Mouse (Mus musculus): Measurements from ENCODE around the gene Kcnj5. TPM values are rescaled to one million over a fixed set of nuclear protein-coding genes. Genes with fewer than 3 reads are reported as not detected.

Kcnj5 gene
- polyA plus RNA-seq (2012; ENCODE audit: insufficient read depth, insufficient read length, low replicate concordance, missing spikeins), result not detected in 2 replicates

- 2% methylated on average over 19 of the region's 20 CpGs for WGBS
- peaks cover 13% of the 10 kb centered on the region for H3K4me1 ChIP-seq (ENCODE audit: control insufficient read depth, insufficient read depth, low read length)
- H3K27ac ChIP-seq (ENCODE audit: insufficient read depth, low read depth, low read length), result no peak within 1 kb of the TSS
- no peak for TF ChIP-seq CTCF (IDR thresholded peaks at IDR 0.05; ENCODE audit: insufficient read depth, low read depth, low read length)
- no peak for TF ChIP-seq POLR2A (IDR thresholded peaks at IDR 0.05; ENCODE audit: insufficient read depth, low read depth, low read length)
- H3K4me3 ChIP-seq (ENCODE audit: insufficient read depth, low read depth, low read length), result peak within 1 kb of the TSS; percentile 14; the same call in 1 of the 2 replicates
These were observed at the start of gene Kcnj5 for GRCm38 (mm10) chr9:32344051-32344450. Gene Kcnj5 (minus strand): TSS chr9:32344350.

DNA sequence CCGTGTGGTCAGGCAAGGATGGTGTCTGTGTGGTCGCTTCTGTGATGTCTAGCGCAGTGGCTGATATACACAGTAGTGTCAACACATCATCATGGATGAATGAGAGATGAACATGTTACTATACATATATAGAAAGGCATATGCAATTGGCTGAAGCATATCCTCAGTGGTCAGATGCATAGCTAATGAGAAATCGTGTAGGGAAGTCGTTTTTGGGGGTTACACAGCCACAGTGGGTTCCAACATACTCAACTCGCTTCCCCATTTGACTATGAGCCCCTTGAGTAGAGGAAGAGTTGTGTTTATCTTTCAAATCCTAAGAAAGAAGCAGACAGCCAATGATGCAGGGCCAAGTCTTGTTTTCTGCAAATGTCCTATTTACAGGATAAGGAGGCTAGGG, 48.6 kb upstream of the Kcnj5 start:
- Histone ChIP-seq H3K4me3 (ENCODE audit: insufficient read depth, low read depth, low read length) (no peak overlapping the region), H3K27ac (ENCODE audit: insufficient read depth, low read depth, low read length) (no peak overlapping the region), H3K4me1 (ENCODE audit: control insufficient read depth, insufficient read depth, low read length) (0 out of 2 replicates have a peak, but pooled peaks cover 2% of the 10 kb centered on the region)
- TF ChIP-seq POLR2A (IDR thresholded peaks at IDR 0.05; ENCODE audit: insufficient read depth, low read depth, low read length), result no peak
- TF ChIP-seq CTCF (IDR thresholded peaks at IDR 0.05; ENCODE audit: insufficient read depth, low read depth, low read length), result no peak
- 81% methylated on average over 6 of the region's 6 CpGs for WGBS

GRCm38 (mm10) chr9:32391701-32392100, 47.6 kb upstream of the Kcnj5 start:
- H3K4me1 ChIP-seq (ENCODE audit: control insufficient read depth, insufficient read depth, low read length), result 0 out of 2 replicates have a peak, but pooled peaks cover 2% of the 10 kb centered on the region
- WGBS, result 74% methylated on average over 9 of the region's 9 CpGs
- H3K4me3 ChIP-seq (ENCODE audit: insufficient read depth, low read depth, low read length), result no peak overlapping the region
- TF ChIP-seq POLR2A (IDR thresholded peaks at IDR 0.05; ENCODE audit: insufficient read depth, low read depth, low read length) (no peak), CTCF (IDR thresholded peaks at IDR 0.05; ENCODE audit: insufficient read depth, low read depth, low read length) (no peak)
- no peak overlapping the region for H3K27ac ChIP-seq (ENCODE audit: insufficient read depth, low read depth, low read length)

- H3K4me1 ChIP-seq (ENCODE audit: control insufficient read depth, insufficient read depth, low read length), result 0 out of 2 replicates have a peak, but pooled peaks cover 2% of the 10 kb centered on the region
- H3K27ac ChIP-seq (ENCODE audit: insufficient read depth, low read depth, low read length), result no peak overlapping the region
- WGBS, result 87% methylated on average over 5 of the region's 5 CpGs
- H3K4me3 ChIP-seq (ENCODE audit: insufficient read depth, low read depth, low read length), result no peak overlapping the region
- TF ChIP-seq CTCF (IDR thresholded peaks at IDR 0.05; ENCODE audit: insufficient read depth, low read depth, low read length) (no peak), POLR2A (IDR thresholded peaks at IDR 0.05; ENCODE audit: insufficient read depth, low read depth, low read length) (no peak)
These were observed 46.9 kb upstream of the Kcnj5 start for GRCm38 (mm10) chr9:32391092-32391491.

GRCm38 (mm10) chr9:32388120-32388519, 44.0 kb upstream of the Kcnj5 start:
- Histone ChIP-seq H3K4me3 (ENCODE audit: insufficient read depth, low read depth, low read length) (no peak overlapping the region), H3K4me1 (ENCODE audit: control insufficient read depth, insufficient read depth, low read length) (0 out of 2 replicates have a peak, but pooled peaks cover 2% of the 10 kb centered on the region), H3K27ac (ENCODE audit: insufficient read depth, low read depth, low read length) (no peak overlapping the region)
- 95% methylated on average over 1 of the region's 1 CpGs for WGBS
- TF ChIP-seq POLR2A (IDR thresholded peaks at IDR 0.05; ENCODE audit: insufficient read depth, low read depth, low read length), result no peak
- TF ChIP-seq CTCF (IDR thresholded peaks at IDR 0.05; ENCODE audit: insufficient read depth, low read depth, low read length), result no peak

DNA sequence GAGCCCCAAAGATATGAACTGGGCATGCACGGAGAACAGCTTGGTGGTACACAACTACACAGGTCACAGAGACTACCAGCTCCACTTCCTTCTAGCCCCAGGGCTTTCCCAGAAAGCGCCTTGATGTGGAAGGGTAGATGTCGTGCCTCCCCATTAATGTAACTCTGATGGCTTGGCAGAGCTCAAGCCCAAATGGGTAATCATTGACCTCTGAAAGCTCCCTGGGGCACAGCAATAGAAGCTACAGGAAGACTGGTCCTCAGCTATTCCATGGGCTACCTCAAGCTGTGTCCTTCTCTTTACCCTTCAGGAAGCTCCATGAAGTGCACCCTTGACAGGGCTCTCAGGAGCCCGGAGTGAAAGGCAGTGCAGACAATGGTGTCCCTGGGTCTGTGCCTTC, 40.8 kb upstream of the Kcnj5 start:
- H3K4me1 ChIP-seq (ENCODE audit: control insufficient read depth, insufficient read depth, low read length), result no peaks in the 10 kb centered on the region
- no peak overlapping the region for H3K27ac ChIP-seq (ENCODE audit: insufficient read depth, low read depth, low read length)
- H3K4me3 ChIP-seq (ENCODE audit: insufficient read depth, low read depth, low read length), result no peak overlapping the region
- 83% methylated on average over 4 of the region's 4 CpGs for WGBS
- no peak for TF ChIP-seq POLR2A (IDR thresholded peaks at IDR 0.05; ENCODE audit: insufficient read depth, low read depth, low read length)
- TF ChIP-seq CTCF (IDR thresholded peaks at IDR 0.05; ENCODE audit: insufficient read depth, low read depth, low read length), result no peak

DNA sequence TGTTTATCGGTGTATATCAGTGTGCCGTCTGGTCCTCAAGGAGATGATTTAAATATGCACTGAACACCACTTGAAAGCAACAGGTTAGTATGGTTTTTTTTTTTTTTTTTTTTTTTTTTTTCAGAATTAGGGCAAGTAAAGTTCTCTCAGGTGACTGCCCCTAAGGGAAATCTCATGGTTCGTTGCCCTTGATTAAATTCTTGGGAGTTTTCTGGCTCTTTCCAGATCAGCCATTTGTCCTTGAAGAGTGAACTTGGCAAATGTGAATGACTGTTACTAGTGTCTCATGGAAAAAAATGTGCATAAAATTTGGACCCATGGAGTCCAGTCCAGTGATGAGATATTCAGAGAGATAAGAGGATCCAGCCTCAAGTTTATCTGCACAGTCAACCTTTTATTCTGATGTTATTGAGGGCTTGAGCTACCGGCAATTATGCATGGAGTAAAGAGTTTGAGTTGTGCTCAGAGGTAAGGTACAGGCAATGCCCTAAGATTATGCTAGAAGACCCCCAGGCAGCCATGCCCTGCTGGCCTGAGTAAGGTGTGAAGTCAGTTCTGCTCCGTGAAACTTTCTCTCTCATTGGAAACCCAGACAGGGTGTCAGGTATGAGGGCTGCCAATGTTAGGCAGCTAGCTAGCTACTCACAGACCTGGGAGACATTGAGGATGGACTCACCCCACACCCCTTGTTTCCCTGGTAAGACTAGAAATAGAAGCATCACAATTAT, 32.9 kb upstream of the Kcnj5 start:
- no peak overlapping the region for H3K4me3 ChIP-seq (ENCODE audit: insufficient read depth, low read depth, low read length)
- no peak overlapping the region for H3K27ac ChIP-seq (ENCODE audit: insufficient read depth, low read depth, low read length)
- TF ChIP-seq POLR2A (IDR thresholded peaks at IDR 0.05; ENCODE audit: insufficient read depth, low read depth, low read length), result no peak
- TF ChIP-seq CTCF (IDR thresholded peaks at IDR 0.05; ENCODE audit: insufficient read depth, low read depth, low read length), result no peak
- WGBS, result 86% methylated on average over 5 of the region's 5 CpGs
- H3K4me1 ChIP-seq (ENCODE audit: control insufficient read depth, insufficient read depth, low read length), result no peaks in the 10 kb centered on the region

DNA sequence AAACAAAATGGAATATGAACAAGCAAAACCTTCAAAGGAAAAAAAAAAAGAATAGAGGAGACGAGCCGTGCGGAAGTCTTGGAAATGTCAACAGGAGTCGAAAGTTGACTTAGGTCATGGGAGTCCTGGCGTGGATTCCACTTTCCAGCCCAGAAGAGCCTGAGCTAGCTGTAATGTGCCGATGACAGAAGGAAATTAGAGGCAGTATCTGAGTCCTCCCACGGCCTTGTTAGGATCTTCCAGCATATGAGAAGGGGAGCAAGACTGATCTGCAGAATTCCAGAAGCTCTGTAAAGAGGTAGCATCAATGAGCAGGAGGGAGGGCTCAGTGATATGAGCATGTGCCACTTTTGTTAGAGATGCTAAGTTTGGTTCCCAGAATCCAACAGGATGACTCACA, 31.9 kb upstream of the Kcnj5 start:
- H3K27ac ChIP-seq (ENCODE audit: insufficient read depth, low read depth, low read length), result no peak overlapping the region

DNA sequence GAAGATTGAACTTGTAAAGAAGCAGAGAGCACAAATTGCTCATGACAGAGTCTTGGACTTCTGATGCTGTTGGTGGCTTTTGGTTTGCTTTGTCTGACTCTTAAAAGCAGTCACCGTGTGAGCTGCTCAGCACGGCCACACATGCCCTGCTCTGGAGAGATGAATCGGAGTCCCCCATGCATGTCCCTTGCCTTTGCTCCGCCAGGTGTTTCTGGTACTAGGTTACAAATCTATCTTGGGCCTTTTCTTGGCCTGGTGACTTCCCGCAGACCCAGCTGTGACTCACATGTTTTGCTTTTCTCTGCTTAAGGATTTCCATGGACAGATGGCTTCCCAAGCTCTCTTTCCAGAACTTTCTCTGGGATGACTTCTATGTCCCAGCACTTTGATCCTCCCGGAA, 29.5 kb upstream of the Kcnj5 start:
- Histone ChIP-seq H3K27ac (ENCODE audit: insufficient read depth, low read depth, low read length) (no peak overlapping the region), H3K4me3 (ENCODE audit: insufficient read depth, low read depth, low read length) (no peak overlapping the region), H3K4me1 (ENCODE audit: control insufficient read depth, insufficient read depth, low read length) (no peaks in the 10 kb centered on the region)
- TF ChIP-seq POLR2A (IDR thresholded peaks at IDR 0.05; ENCODE audit: insufficient read depth, low read depth, low read length) (no peak), CTCF (IDR thresholded peaks at IDR 0.05; ENCODE audit: insufficient read depth, low read depth, low read length) (no peak)
- 91% methylated on average over 6 of the region's 6 CpGs for WGBS

More for the DNA sequence above, 31.9 kb upstream of the Kcnj5 start:
- H3K4me1 ChIP-seq (ENCODE audit: control insufficient read depth, insufficient read depth, low read length), result no peaks in the 10 kb centered on the region
- no peak overlapping the region for H3K4me3 ChIP-seq (ENCODE audit: insufficient read depth, low read depth, low read length)
- TF ChIP-seq POLR2A (IDR thresholded peaks at IDR 0.05; ENCODE audit: insufficient read depth, low read depth, low read length), result no peak
- TF ChIP-seq CTCF (IDR thresholded peaks at IDR 0.05; ENCODE audit: insufficient read depth, low read depth, low read length), result no peak
- 90% methylated on average over 7 of the region's 7 CpGs for WGBS
